Mouse (Mus musculus) thymus, adult 2 months (tissue): ENCODE results near the gene Slc25a15. TPM values are rescaled to one million over a fixed set of nuclear protein-coding genes. Genes with fewer than 3 reads are reported as not detected.

Experiments used
- DNase-seq: peaks from one replicate; pipeline ENCODE4 v3.0.0; 2021
- H3K27ac ChIP-seq: fragments of 200-500 bp; 2 replicates; pipeline ENCODE4 v1.5.1; 2012; ENCODE audit warnings: low read length, control low read depth; ENCODE audit not compliant: control insufficient read depth, insufficient read depth
- H3K27me3 ChIP-seq: fragments of 200-500 bp; 2 replicates; pipeline ENCODE4 v1.6.1; 2012; ENCODE audit warnings: mild to moderate bottlenecking, low read length, moderate library complexity, mixed read lengths; ENCODE audit not compliant: control insufficient read depth, insufficient read depth
- H3K36me3 ChIP-seq: fragments of 200-500 bp; 2 replicates; pipeline ENCODE4 v1.6.1; 2012; ENCODE audit warnings: mild to moderate bottlenecking, low read length, moderate library complexity; ENCODE audit not compliant: control insufficient read depth, insufficient read depth
- H3K4me1 ChIP-seq: fragments of 200-500 bp; replicated peaks from 2 replicates; pipeline ENCODE4 v1.6.1; 2012; ENCODE audit warnings: low read length; ENCODE audit not compliant: control insufficient read depth, insufficient read depth
- H3K4me3 ChIP-seq: fragments of 200-500 bp; 2 replicates; pipeline ENCODE4 v1.5.1; 2012; ENCODE audit warnings: mild to moderate bottlenecking, low read length, control low read depth, moderate library complexity; ENCODE audit not compliant: control insufficient read depth, insufficient read depth
- CTCF ChIP-seq: fragments of 200-500 bp; IDR thresholded peaks from 2 replicates; pipeline ENCODE4 v1.5.1; 2012; ENCODE audit warnings: mild to moderate bottlenecking, control low read depth, low read length, moderate library complexity, borderline replicate concordance; ENCODE audit not compliant: control insufficient read depth, poor library complexity, insufficient read depth; ENCODE audit errors: extremely low read depth
- POLR2A ChIP-seq: fragments of 200-500 bp; IDR thresholded peaks from 2 replicates; pipeline ENCODE4 v1.6.1; 2012; ENCODE audit warnings: mild to moderate bottlenecking, low read length, control low read depth, moderate library complexity; ENCODE audit not compliant: control insufficient read depth, poor library complexity, insufficient read depth; ENCODE audit errors: extremely low read depth
- WGBS: fragments of 180-500 bp; shearing (Covaris S2); methylation state at CpG from one replicate; pipeline ENCODE4 v1.1.7; 2018; 5-methylcytosine and 5-hydroxymethylcytosine counted together
- polyA plus RNA-seq: library from polyadenylated mRNA; depleted of rRNA; stranded (reverse); fragments of >200 nt; gene quantifications from 2 replicates; pipeline ENCODE4 v1.2.3, GENCODE M21; 2012

The Slc25a15 gene
- polyA plus RNA-seq, 1 experiment: 3.8 TPM

GRCm38 (mm10) chr8:22400593-22400992 is 2.2 kb upstream of the Slc25a15 start:
- no peaks in the 10 kb centered on the region for H3K27me3 ChIP-seq
- no peak overlapping the region for H3K4me3 ChIP-seq
- no peaks in the 10 kb centered on the region for H3K36me3 ChIP-seq
- no peak for TF ChIP-seq CTCF
- TF ChIP-seq POLR2A: no peak
- no peak for DNase-seq
- WGBS: 98% methylated on average over 4 of the region's 4 CpGs
- H3K4me1 ChIP-seq: peaks cover 6% of the 10 kb centered on the region; the same call in 1 of the 2 replicates
- H3K27ac ChIP-seq: no peak overlapping the region

GRCm38 (mm10) chr8:22399285-22399880 is 986 bp upstream of the Slc25a15 start:
- H3K27ac ChIP-seq: no peak overlapping the region
- whole genome bisulfite sequencing: 90% methylated on average over 8 of the region's 8 CpGs
- no peak overlapping the region for H3K4me3 ChIP-seq
- no peak for DNase-seq
- no peaks in the 10 kb centered on the region for H3K36me3 ChIP-seq
- peaks cover 6% of the 10 kb centered on the region; the same call in 1 of the 2 replicates for H3K4me1 ChIP-seq
- no peaks in the 10 kb centered on the region for H3K27me3 ChIP-seq
- TF ChIP-seq CTCF (no peak), POLR2A (no peak)

- Histone ChIP-seq H3K27me3 (no peaks in the 10 kb centered on the region), H3K4me3 (peak overlapping the region; percentile 80), H3K4me1 (peaks cover 6% of the 10 kb centered on the region; the same call in 1 of the 2 replicates), H3K36me3 (no peaks in the 10 kb centered on the region), H3K27ac (no peak overlapping the region)
- DNase-seq: no peak
- WGBS: 1% methylated on average over 13 of the region's 13 CpGs
- TF ChIP-seq CTCF (no peak), POLR2A (no peak)
These were observed 621 bp downstream of the Slc25a15 start for GRCm38 (mm10) chr8:22397811-22398141.

- DNase-seq: no peak
- H3K4me3 ChIP-seq: no peak overlapping the region
- H3K36me3 ChIP-seq: no peaks in the 10 kb centered on the region
- TF ChIP-seq CTCF (no peak), POLR2A (no peak)
- 97% methylated on average over 8 of the region's 8 CpGs for WGBS
- H3K27me3 ChIP-seq: no peaks in the 10 kb centered on the region
- peaks cover 6% of the 10 kb centered on the region; the same call in 1 of the 2 replicates for H3K4me1 ChIP-seq
- no peak overlapping the region for H3K27ac ChIP-seq
These were observed 3.1 kb downstream of the Slc25a15 start for GRCm38 (mm10) chr8:22395256-22395655.

GRCm38 (mm10) chr8:22394471-22394870 is 3.9 kb downstream of the Slc25a15 start:
- no peaks in the 10 kb centered on the region for H3K27me3 ChIP-seq
- H3K27ac ChIP-seq: no peak overlapping the region
- WGBS: 95% methylated on average over 4 of the region's 4 CpGs
- no peaks in the 10 kb centered on the region for H3K36me3 ChIP-seq
- H3K4me3 ChIP-seq: no peak overlapping the region
- no peak for TF ChIP-seq CTCF
- TF ChIP-seq POLR2A: no peak
- no peak for DNase-seq
- H3K4me1 ChIP-seq: peaks cover 6% of the 10 kb centered on the region; the same call in 1 of the 2 replicates

GRCm38 (mm10) chr8:22390766-22391463 is 7.5 kb downstream of the Slc25a15 start:
- no peaks in the 10 kb centered on the region for H3K36me3 ChIP-seq
- WGBS: 71% methylated on average over 8 of the region's 8 CpGs

More at GRCm38 (mm10) chr8:22390766-22391463, 7.5 kb downstream of the Slc25a15 start:
- Histone ChIP-seq H3K27ac (no peak overlapping the region), H3K4me3 (no peak overlapping the region), H3K4me1 (no peaks in the 10 kb centered on the region), H3K27me3 (no peaks in the 10 kb centered on the region)
- no peak for DNase-seq
- no peak for TF ChIP-seq POLR2A
- TF ChIP-seq CTCF: no peak
